In genomic region chr9:71209299-71209698, GRCm38 (mm10) we compare ENCODE assay signal across 28 mouse cellular contexts. TPM values are rescaled to one million over a fixed set of nuclear protein-coding genes. Genes with fewer than 3 reads are reported as not detected.
"Had no signal": no experiment of that assay in that cellular context is flagged by ENCODE, and none has a peak within 500 bp of the region (broad histone marks: within the 10 kb centered on the region; RNA-seq: fewer than 3 reads in every experiment).

No protein-coding gene starts in this region.

- H3K27ac ChIP-seq: heart, adult 2 months; hindbrain, embryonic 10.5 days; hindbrain, embryonic 12.5 days; hindbrain, embryonic 14.5 days; intestine, embryonic 15.5 days; kidney, embryonic 15.5 days; kidney, postnatal 0 days; limb, embryonic 13.5 days; limb, embryonic 15.5 days; liver, embryonic 12.5 days; liver, embryonic 14.5 days had no signal

- H3K9ac ChIP-seq: heart, embryonic 12.5 days; hindbrain, embryonic 12.5 days; hindbrain, embryonic 14.5 days; intestine, embryonic 15.5 days; kidney, embryonic 15.5 days; limb, embryonic 13.5 days; limb, embryonic 15.5 days; liver, embryonic 12.5 days; liver, embryonic 14.5 days had no signal

- H3K4me3 ChIP-seq: heart, adult 2 months; heart, embryonic 12.5 days; hindbrain, embryonic 10.5 days; hindbrain, embryonic 12.5 days; intestine, embryonic 15.5 days; kidney, embryonic 15.5 days; limb, embryonic 13.5 days; limb, embryonic 15.5 days; liver, embryonic 12.5 days had no signal

- H3K4me2 ChIP-seq: heart, embryonic 12.5 days; hindbrain, embryonic 12.5 days; hindbrain, embryonic 14.5 days; intestine, embryonic 15.5 days; kidney, embryonic 15.5 days; limb, embryonic 13.5 days; limb, embryonic 15.5 days; liver, embryonic 12.5 days had no signal

- H3K4me1 ChIP-seq: heart, embryonic 12.5 days; hindbrain, embryonic 10.5 days; hindbrain, embryonic 12.5 days; intestine, embryonic 15.5 days; kidney, embryonic 15.5 days; limb, embryonic 15.5 days; liver, embryonic 12.5 days had no signal

- DNase-seq: gastrocnemius, postnatal 10 days; gastrocnemius, postnatal 36 days; heart, postnatal 10 days; heart, postnatal 4 days; kidney, adult 2 months; kidney, adult 9 months; kidney, postnatal 14 days; kidney, postnatal 36 days; layer of hippocampus, adult 9-11 months; layer of hippocampus, postnatal 36 days; left cerebral cortex, postnatal 4 days had no signal

- ATAC-seq: hindbrain, embryonic 16.5 days; inflammation-experienced regulatory T-cells, adult 6 months; intestine, embryonic 15.5 days; intestine, postnatal 0 days; liver, embryonic 12.5 days had no signal

- H3K9me3 ChIP-seq: heart, embryonic 12.5 days; hindbrain, embryonic 10.5 days; hindbrain, embryonic 12.5 days; intestine, embryonic 15.5 days; kidney, embryonic 15.5 days; limb, embryonic 13.5 days; limb, embryonic 15.5 days; liver, embryonic 12.5 days had no signal

- H3K36me3 ChIP-seq: heart, embryonic 12.5 days; hindbrain, embryonic 10.5 days; hindbrain, embryonic 12.5 days; intestine, embryonic 15.5 days; kidney, embryonic 15.5 days; limb, embryonic 13.5 days; limb, embryonic 15.5 days; liver, embryonic 12.5 days had no signal

RNA-seq across cellular contexts. Expression of gene Aldh1a2, which starts 6.3 kb away (rescaled TPM):
- total RNA-seq: granulocyte monocyte progenitor cell, adult 5-6 weeks had no signal

RNA-seq across cellular contexts. Expression of gene Aqp9, which starts 40.8 kb away (rescaled TPM):
- polyA plus RNA-seq: hindbrain, embryonic 12.5 days; inflammation-experienced regulatory T-cells, adult 6 months; limb, embryonic 11.5 days had no signal
